ENCODE assay signal across 10 mouse cellular contexts in genomic region chr10:12853196-12853620, GRCm38 (mm10). TPM values are rescaled to one million over a fixed set of nuclear protein-coding genes. Genes with fewer than 3 reads are reported as not detected.
DNase-seq lines count a peak whose midpoint lies in the region; ATAC-seq and TF ChIP-seq lines count a peak whose summit lies in the region.
"Had no signal": no experiment of that assay in that cellular context is flagged by ENCODE, and none has a peak within 500 bp of the region (broad histone marks: within the 10 kb centered on the region; RNA-seq: fewer than 3 reads in every experiment).

No protein-coding gene starts in this region.

- H3K4me2 ChIP-seq in heart, postnatal 0 days (ENCODE audit: low read depth, low read length): no peak overlapping the region
- no peak overlapping the region for H3K4me2 ChIP-seq in hindbrain, embryonic 13.5 days
- H3K4me2 ChIP-seq in hindbrain, embryonic 12.5 days (replicated peaks): no peak overlapping the region
- H3K4me2 ChIP-seq: midbrain, embryonic 13.5 days had no signal

- H3K9ac ChIP-seq in heart, postnatal 0 days (replicated peaks; ENCODE audit: low read depth, low read length): 0 out of 2 replicates have a peak overlapping the region, but pooled peaks have one; percentile 8
- no peak overlapping the region for H3K9ac ChIP-seq in hindbrain, embryonic 13.5 days
- H3K9ac ChIP-seq in hindbrain, embryonic 12.5 days: no peak overlapping the region
- H3K9ac ChIP-seq: midbrain, embryonic 13.5 days had no signal

- WGBS in kidney, adult 2 months: 32% methylated on average over 7 of the region's 7 CpGs
- 71% methylated on average over 7 of the region's 7 CpGs for WGBS in heart, postnatal 0 days
- 27% methylated on average over 7 of the region's 7 CpGs for whole genome bisulfite sequencing in small intestine, adult 2 months
- 76% methylated on average over 7 of the region's 7 CpGs for WGBS in hindbrain, embryonic 13.5 days
- WGBS in hindbrain, embryonic 12.5 days: 73% methylated on average over 7 of the region's 7 CpGs

- DNase-seq in adrenal gland, postnatal 14 days: peak; percentile 32
- DNase-seq in adrenal gland, adult 18-20 months (ENCODE audit: low spot score in 2 of 2): no peak
- peak; percentile 41 for DNase-seq in kidney, adult 2 months
- DNase-seq in kidney, postnatal 36 days: no peak
- DNase-seq in heart, postnatal 0 days (ENCODE audit: low spot score): no peak

- TF ChIP-seq POLR2A in kidney, adult 2 months (IDR thresholded peaks at IDR 0.05; ENCODE audit: low read depth, low read length): no peak
- no peak for TF ChIP-seq POLR2A in small intestine, adult 2 months (IDR thresholded peaks at IDR 0.05; ENCODE audit: low read depth, low read length)

- no peak overlapping the region for H3K4me3 ChIP-seq in kidney, adult 2 months (ENCODE audit: insufficient read depth, low read depth, low read length)
- H3K4me3 ChIP-seq in heart, postnatal 0 days (ENCODE audit: low read depth, low read length): no peak overlapping the region
- H3K4me3 ChIP-seq in small intestine, adult 2 months (ENCODE audit: low read depth, low read length): peak overlapping the region; percentile 2; the same call in 1 of the 2 replicates
- no peak overlapping the region for H3K4me3 ChIP-seq in hindbrain, embryonic 13.5 days
- no peak overlapping the region for H3K4me3 ChIP-seq in hindbrain, embryonic 12.5 days
- H3K4me3 ChIP-seq: midbrain, embryonic 13.5 days had no signal

- H3K27me3 ChIP-seq in kidney, adult 2 months (replicated peaks; ENCODE audit: control insufficient read depth, insufficient read depth, low read length): no peaks in the 10 kb centered on the region
- no peaks in the 10 kb centered on the region for H3K27me3 ChIP-seq in heart, postnatal 0 days (ENCODE audit: control insufficient read depth, insufficient read depth, low read length)
- no peaks in the 10 kb centered on the region for H3K27me3 ChIP-seq in small intestine, adult 2 months (ENCODE audit: control insufficient read depth, insufficient read depth, low read length)
- no peaks in the 10 kb centered on the region for H3K27me3 ChIP-seq in hindbrain, embryonic 13.5 days
- H3K27me3 ChIP-seq in hindbrain, embryonic 12.5 days: no peaks in the 10 kb centered on the region
- H3K27me3 ChIP-seq: midbrain, embryonic 13.5 days had no signal

- H3K4me1 ChIP-seq in kidney, adult 2 months (ENCODE audit: control insufficient read depth, insufficient read depth, low read length): peaks cover 17% of the 10 kb centered on the region
- peaks cover 25% of the 10 kb centered on the region for H3K4me1 ChIP-seq in heart, postnatal 0 days (ENCODE audit: control insufficient read depth, insufficient read depth)
- H3K4me1 ChIP-seq in small intestine, adult 2 months (ENCODE audit: control insufficient read depth, insufficient read depth, insufficient read length, low read length): peaks cover 27% of the 10 kb centered on the region; the same call in 1 of the 2 replicates
- H3K4me1 ChIP-seq in hindbrain, embryonic 13.5 days (replicated peaks): 0 out of 2 replicates have a peak, but pooled peaks cover 3% of the 10 kb centered on the region
- no peaks in the 10 kb centered on the region for H3K4me1 ChIP-seq in hindbrain, embryonic 12.5 days
- H3K4me1 ChIP-seq: midbrain, embryonic 13.5 days had no signal

- no peak for TF ChIP-seq CTCF in kidney, adult 2 months (conservative IDR thresholded peaks at IDR 0.05; ENCODE audit: insufficient read depth, insufficient read length, low read depth, low read length)
- TF ChIP-seq CTCF in heart, postnatal 0 days (IDR thresholded peaks at IDR 0.05; ENCODE audit: low read depth): no peak
- no peak for TF ChIP-seq CTCF in small intestine, adult 2 months (IDR thresholded peaks at IDR 0.05; ENCODE audit: extremely low read depth, insufficient read length, insufficient replicate concordance, low read depth, low read length)

- no peak for ATAC-seq in heart, postnatal 0 days (ENCODE audit: insufficient read depth, low read depth)
- no peak for ATAC-seq in hindbrain, embryonic 13.5 days (ENCODE audit: low FRiP score)
- no peak for ATAC-seq in hindbrain, embryonic 12.5 days (ENCODE audit: low FRiP score)
- ATAC-seq: forebrain, embryonic 16.5 days; midbrain, embryonic 13.5 days had no signal

- H3K36me3 ChIP-seq in kidney, adult 2 months (ENCODE audit: control insufficient read depth, insufficient read depth, low read length): no peaks in the 10 kb centered on the region
- no peaks in the 10 kb centered on the region for H3K36me3 ChIP-seq in heart, postnatal 0 days (replicated peaks; ENCODE audit: control insufficient read depth, insufficient read depth, low read length)
- no peaks in the 10 kb centered on the region for H3K36me3 ChIP-seq in small intestine, adult 2 months (ENCODE audit: control insufficient read depth, insufficient read depth, low read length)
- H3K36me3 ChIP-seq in hindbrain, embryonic 13.5 days: no peaks in the 10 kb centered on the region
- no peaks in the 10 kb centered on the region for H3K36me3 ChIP-seq in hindbrain, embryonic 12.5 days
- H3K36me3 ChIP-seq: midbrain, embryonic 13.5 days had no signal

- no peaks in the 10 kb centered on the region for H3K9me3 ChIP-seq in heart, postnatal 0 days (replicated peaks; ENCODE audit: control insufficient read depth, low read length)
- no peaks in the 10 kb centered on the region for H3K9me3 ChIP-seq in hindbrain, embryonic 13.5 days
- H3K9me3 ChIP-seq in hindbrain, embryonic 12.5 days (replicated peaks): no peaks in the 10 kb centered on the region
- H3K9me3 ChIP-seq: midbrain, embryonic 13.5 days had no signal

- no peak for TF ChIP-seq EP300 in heart, postnatal 0 days (IDR thresholded peaks at IDR 0.05; ENCODE audit: low read depth)

- H3K27ac ChIP-seq in kidney, adult 2 months (ENCODE audit: insufficient read depth, low read depth, low read length): peak overlapping the region; percentile 88
- 0 out of 2 replicates have a peak overlapping the region, but pooled peaks have one; percentile 22 for H3K27ac ChIP-seq in heart, postnatal 0 days (ENCODE audit: low read depth)
- peak overlapping the region; percentile 91 for H3K27ac ChIP-seq in small intestine, adult 2 months (ENCODE audit: insufficient read depth, low read depth, low read length)
- H3K27ac ChIP-seq in hindbrain, embryonic 13.5 days: no peak overlapping the region
- no peak overlapping the region for H3K27ac ChIP-seq in hindbrain, embryonic 12.5 days
- H3K27ac ChIP-seq: midbrain, embryonic 13.5 days had no signal

RNA-seq across cellular contexts. Expression of gene Utrn, which starts 16.0 kb away (rescaled TPM):
- total RNA-seq in adrenal gland, postnatal 14 days (2021): 95.5 and 99.1 TPM in 2 replicates
- 10 to 100 TPM; 73.1 to 79.5 TPM for total RNA-seq in adrenal gland, adult 18-20 months (2021)
- 20.8 and 21.1 TPM in 2 replicates for polyA plus RNA-seq in kidney, adult 2 months (2012; rRNA removed)
- total RNA-seq in heart, postnatal 0 days (2014; rRNA removed; ENCODE audit: low replicate concordance): 50.3 and 61.6 TPM in 2 replicates
- 47.3 and 48.4 TPM in 2 replicates for polyA plus RNA-seq in heart, postnatal 0 days (2015; fragmentation: Nextera tagmentation; extraction: Ambion mirVana)
- polyA plus RNA-seq in small intestine, adult 2 months (2012; rRNA removed): 6.9 and 20.5 TPM in 2 replicates
- 30.1 and 31.4 TPM in 2 replicates for polyA plus RNA-seq in hindbrain, embryonic 13.5 days (2015; fragmentation: Nextera tagmentation; extraction: Ambion mirVana)
- 52.0 and 56.0 TPM in 2 replicates for polyA plus RNA-seq in hindbrain, embryonic 12.5 days (2016; fragmentation: Nextera tagmentation; extraction: Ambion mirVana)

Comparison
In these comparisons a context has a peak if more than half of its experiments do, and no peak if none do; other contexts are left out.
1. DNase-seq: peak in adrenal gland, postnatal 14 days (single experiment) and kidney, adult 2 months (single experiment); none in adrenal gland, adult 18-20 months (0 of 2), kidney, postnatal 36 days (0 of 2) and heart, postnatal 0 days (single experiment).
2. H3K27ac ChIP-seq: peak in kidney, adult 2 months (single experiment), heart, postnatal 0 days (single experiment) and small intestine, adult 2 months (single experiment); none in hindbrain, embryonic 13.5 days (single experiment) and hindbrain, embryonic 12.5 days (single experiment).